Mouse (Mus musculus) spleen, postnatal 14 days (tissue): ENCODE data around the gene Ccna1.

Experiments used
- DNase-seq, 2 experiments: peaks; one replicate each; pipeline ENCODE4 v3.0.0; 2021 to 2022; ENCODE audit warnings: low spot score in 2 of 2

Gene Ccna1

GRCm38 (mm10) chr3:55065738-55066665 is 10.7 kb upstream of the Ccna1 start:
- DNase-seq, result no peak

DNA sequence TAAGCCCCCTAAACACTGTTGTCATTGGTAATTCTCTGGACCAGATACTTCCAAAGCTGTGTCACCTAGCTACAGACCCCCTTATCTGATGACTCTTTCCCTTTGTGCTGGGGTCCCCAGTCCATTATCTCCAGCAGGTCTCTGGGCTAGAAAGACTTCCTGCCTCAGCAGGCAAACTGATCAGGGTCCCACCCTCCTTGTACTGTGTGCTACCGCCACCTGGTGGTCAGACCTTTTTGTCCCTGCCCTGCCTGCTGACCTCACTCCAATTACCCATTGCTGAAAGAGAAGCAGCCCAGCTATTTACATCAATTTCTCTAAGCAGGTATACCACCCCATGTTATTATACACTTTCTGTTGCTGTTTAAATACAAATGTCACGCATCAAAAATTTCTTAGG is 9.1 kb upstream of the Ccna1 start:
- peak in 1 of 2 experiments; percentile 31 for DNase-seq

- no peak for DNase-seq
Measured at GRCm38 (mm10) chr3:55062653-55063052, 7.4 kb upstream of the Ccna1 start.

- DNase-seq, result no peak
Measured at GRCm38 (mm10) chr3:55056376-55056775, 1.1 kb upstream of the Ccna1 start.

- DNase-seq, result no peak
Measured at GRCm38 (mm10) chr3:55055747-55056120, 433 bp upstream of the Ccna1 start.

- no peak for DNase-seq
Measured at GRCm38 (mm10) chr3:55054231-55054630, 1.1 kb downstream of the Ccna1 start.

GRCm38 (mm10) chr3:55044601-55045370 is 10.5 kb downstream of the Ccna1 start:
- no peak for DNase-seq

DNA sequence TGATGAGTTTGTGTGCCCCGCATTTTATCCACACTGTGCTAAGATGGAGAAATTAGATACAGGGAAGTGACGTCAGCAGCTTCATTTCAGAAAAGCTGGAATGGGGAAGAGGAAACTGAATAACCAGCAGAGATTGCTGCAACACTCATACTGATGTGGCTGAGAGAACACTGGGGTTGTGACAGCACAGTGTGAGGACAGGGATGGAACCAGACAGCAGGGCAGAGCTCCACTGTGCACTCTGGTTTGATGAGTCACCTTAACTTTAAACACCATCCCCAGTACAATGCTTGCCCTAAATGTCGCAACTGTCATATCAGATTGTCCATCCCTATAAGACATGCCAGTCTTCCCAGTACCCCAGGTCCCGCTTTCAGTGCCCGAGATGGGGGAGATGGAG is 17.7 kb downstream of the Ccna1 start:
- DNase-seq, result no peak

- DNase-seq, result no peak
Measured at GRCm38 (mm10) chr3:55027271-55027840, 27.9 kb downstream of the Ccna1 start.

GRCm38 (mm10) chr3:55025502-55025901 is 29.8 kb downstream of the Ccna1 start:
- no peak for DNase-seq

DNA sequence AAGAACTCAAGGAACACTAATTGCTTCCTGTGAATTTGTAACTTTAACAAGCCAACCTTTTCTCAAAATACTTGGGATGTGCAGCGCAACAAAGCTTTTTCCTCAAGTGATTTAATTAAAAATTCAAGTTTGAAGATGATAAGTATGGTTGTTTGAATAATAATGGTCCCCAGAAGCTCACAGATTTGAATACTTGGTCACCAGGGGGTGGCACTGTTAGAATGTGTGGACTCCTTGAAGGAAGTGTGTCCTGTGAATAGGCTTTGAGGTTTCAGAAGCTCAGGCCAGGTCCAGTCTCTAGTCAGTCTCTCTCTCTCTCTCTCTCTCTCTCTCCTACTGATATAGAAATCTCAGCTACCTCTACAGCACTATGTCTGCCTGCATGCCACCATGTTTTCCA is 32.0 kb downstream of the Ccna1 start:
- DNase-seq, result no peak

DNA sequence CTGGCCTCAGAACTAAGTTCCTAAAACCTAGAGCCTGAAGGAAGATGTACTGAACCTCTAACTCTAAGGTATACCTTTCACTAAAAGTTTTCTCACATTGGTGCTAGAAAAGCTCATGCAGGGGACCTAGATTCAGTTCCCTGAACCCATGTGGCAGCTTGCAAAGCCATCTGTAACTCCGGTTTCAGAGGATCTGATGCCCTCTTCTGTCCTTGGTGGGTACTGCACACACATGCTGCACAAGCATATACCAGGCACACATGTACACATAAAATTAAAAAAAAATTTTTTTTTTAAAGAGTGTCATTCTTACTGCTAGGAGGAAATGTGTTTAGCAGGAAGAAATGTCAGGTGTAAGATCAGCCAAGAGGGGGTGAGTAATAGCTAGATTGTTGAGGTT is 33.1 kb downstream of the Ccna1 start:
- DNase-seq, result no peak

- no peak for DNase-seq
Measured at GRCm38 (mm10) chr3:55012536-55012935, 42.8 kb downstream of the Ccna1 start.

DNA sequence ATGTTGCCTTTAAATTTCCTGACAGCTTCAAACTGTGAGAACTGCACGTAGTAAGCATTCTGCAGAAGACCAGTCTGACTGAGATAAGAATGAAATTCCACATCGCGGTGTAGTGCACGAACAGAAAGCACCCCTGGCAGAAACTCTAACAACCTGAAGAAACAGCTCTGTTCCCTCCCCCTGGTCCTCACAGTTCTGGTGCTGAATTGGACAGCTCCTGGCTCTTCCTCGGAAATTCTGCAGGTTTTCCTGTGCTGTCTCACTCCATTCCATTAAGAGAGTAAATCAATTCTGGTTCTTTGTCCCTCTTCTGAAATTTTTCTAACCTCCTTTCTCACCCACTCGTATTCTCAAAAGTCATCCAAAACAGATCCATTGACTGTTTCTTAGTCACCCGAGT is 43.6 kb downstream of the Ccna1 start:
- DNase-seq, result no peak

GRCm38 (mm10) chr3:55008965-55009741 is 46.1 kb downstream of the Ccna1 start:
- no peak for DNase-seq

- DNase-seq, result no peak
Measured at GRCm38 (mm10) chr3:55004036-55004435, 51.3 kb downstream of the Ccna1 start.

GRCm38 (mm10) chr3:55001677-55002076 is 53.6 kb downstream of the Ccna1 start:
- DNase-seq, result no peak
